Mouse (Mus musculus) left cerebral cortex, postnatal 36 days (tissue): ENCODE data around the gene Sar1a. TPM values are rescaled to one million over a fixed set of nuclear protein-coding genes. Genes with fewer than 3 reads are reported as not detected.

Experiments used
- DNase-seq, 2 experiments: peaks; one replicate each; pipeline ENCODE4 v3.0.0; 2021 to 2022; ENCODE audit warnings: low spot score in 2 of 2, mixed read lengths in 1 of 2
- intact Hi-C: fragments of 180-260 bp; cut with DNase I; formaldehyde crosslinking; loops from one replicate; pipeline ENCODE4 v1.15.1; 2025
- total RNA-seq, 2 experiments: library from RNA; stranded (reverse); gene quantifications; 2 replicates each; pipeline ENCODE4 v1.2.3; 2021

Gene Sar1a
- total RNA-seq, result 100 to 1,000 TPM; 122 to 128 TPM

DNA sequence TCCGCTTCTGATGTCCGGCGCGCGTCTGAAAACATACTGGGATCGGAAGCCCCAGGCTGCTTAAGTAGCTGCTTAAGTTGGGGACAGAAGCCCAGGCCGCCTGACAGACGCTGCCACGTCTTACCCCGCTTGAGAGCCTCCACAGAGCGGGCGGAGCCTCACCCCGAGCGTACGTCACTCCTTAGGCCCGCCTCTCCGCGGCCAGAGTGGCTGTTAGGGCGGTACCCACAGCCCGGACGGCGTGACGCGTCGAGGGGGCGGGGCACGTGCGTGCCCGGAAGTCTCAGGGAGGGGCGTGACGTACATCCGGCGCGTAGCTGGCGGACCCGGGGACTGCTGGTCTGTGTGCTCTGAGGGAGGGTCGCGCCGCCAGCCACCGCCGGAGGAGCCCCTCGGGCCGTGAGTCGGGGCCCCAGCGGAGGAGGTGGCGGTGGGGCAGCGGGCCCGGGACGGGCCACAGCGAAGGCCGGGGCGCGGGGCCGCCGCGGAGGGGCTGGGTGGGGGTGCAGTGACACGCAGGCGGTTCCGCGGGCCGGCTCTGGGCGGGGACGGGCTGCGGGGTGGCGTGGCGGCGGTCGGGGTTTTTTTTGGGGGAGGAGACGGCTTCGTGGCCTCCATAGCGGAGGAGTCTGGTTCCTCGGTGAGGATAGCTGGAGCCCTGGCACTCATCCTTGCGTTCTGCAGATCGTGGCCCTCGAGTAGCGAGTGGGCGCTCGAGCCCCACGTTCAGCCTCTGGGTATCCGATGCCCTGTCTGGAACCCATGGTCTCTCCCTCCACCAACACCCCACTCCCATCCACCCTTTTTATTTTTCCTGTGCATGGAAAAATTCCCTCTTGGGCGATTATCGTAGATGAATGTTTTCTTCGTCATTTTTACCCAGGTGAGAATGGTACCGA is at the start of gene Sar1a:
Sar1a (plus strand) TSS at position 285 of the 899 bp plus-strand sequence.
- intact Hi-C loops, result loop anchor here (1.0 kb wide), 1 partner anchor 15 kb away; the partner anchor contains the start of gene Tysnd1
- peak; percentile 99 for DNase-seq

DNA sequence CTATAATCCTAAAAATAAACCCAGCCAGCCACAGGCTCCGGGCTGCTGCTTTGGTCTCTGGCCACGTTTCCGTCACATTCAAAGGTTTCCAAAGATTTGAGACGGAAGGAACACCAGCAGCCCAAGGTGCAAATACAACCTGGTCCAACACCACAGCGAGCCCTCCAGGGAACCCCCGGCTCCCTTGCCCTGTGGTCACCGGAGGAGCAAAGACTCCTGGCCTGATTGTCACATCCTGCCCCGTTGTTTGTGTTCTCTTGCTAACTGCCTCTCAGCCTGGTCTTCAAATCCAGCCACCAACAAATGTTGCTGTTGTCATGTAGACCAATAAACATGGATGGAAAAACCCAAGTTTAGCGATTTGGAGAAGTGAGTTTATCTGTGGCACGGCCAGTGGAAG is 47.7 kb upstream of the Sar1a start:
- intact Hi-C loops, result no loop called here
- no peak for DNase-seq

DNA sequence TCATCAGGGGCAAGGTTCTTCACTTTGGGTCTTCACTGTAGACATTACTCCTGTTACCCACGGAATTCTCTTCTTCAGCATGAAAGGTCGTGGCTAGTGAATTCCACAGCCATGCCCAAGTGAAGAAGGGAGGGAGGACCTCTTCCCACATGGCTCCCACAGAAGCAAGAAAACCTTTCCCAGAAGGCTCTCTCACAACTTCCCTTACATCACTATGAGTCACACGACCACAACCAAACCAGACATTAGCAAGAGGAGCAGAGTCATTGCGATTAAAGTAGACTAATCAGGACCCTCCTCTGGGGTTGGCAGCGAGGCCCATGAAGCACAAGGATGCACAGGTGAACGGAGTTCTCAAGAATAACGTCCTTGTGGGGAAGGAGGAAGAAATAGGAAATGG is 43.0 kb upstream of the Sar1a start:
- no peak for DNase-seq
- intact Hi-C loops, result no loop called here

DNA sequence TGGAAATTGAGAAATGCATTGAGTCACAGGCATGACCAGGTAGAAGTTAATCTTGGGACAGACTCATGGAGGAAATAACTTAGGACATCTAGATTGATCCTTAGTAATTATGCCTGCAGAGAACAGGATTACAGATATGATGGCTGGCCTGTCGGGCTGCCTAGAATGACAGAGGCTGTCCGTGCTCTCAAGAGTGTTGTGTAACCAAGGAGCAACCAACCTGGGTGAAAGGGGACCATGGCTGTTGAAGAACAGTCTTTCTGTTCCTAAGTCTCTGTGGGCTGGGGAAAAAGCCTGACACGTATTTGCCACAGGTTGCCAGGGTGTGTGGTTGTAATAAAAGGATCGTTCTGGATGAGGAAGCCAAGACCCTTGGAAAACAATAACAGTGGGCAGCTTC is 39.7 kb upstream of the Sar1a start:
- intact Hi-C loops, result no loop called here
- DNase-seq, result no peak

DNA sequence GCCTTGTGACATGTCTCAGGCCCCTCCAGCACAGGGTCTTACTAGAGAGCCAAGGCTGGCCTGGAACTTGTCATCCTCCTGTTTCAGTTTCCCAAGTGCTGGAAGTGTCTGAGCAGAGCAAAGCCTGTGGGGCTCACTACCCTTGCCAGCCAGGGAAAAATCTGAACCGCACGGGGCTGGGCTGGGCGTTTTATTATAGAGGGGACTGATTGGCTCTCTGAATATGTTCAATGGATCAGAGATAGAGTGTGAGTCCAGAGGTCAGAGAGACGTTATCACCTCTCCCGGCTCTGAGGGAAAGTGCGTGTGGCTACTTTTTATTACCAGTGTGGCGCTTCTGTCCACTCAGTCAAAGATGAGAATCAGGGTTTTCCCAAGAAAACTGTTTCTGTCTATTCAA is 33.5 kb upstream of the Sar1a start:
- DNase-seq, result no peak
- intact Hi-C loops, result loop anchor here (5.0 kb wide), 1 partner anchor 169 kb away; the partner anchor contains the start of gene Lrrc20

DNA sequence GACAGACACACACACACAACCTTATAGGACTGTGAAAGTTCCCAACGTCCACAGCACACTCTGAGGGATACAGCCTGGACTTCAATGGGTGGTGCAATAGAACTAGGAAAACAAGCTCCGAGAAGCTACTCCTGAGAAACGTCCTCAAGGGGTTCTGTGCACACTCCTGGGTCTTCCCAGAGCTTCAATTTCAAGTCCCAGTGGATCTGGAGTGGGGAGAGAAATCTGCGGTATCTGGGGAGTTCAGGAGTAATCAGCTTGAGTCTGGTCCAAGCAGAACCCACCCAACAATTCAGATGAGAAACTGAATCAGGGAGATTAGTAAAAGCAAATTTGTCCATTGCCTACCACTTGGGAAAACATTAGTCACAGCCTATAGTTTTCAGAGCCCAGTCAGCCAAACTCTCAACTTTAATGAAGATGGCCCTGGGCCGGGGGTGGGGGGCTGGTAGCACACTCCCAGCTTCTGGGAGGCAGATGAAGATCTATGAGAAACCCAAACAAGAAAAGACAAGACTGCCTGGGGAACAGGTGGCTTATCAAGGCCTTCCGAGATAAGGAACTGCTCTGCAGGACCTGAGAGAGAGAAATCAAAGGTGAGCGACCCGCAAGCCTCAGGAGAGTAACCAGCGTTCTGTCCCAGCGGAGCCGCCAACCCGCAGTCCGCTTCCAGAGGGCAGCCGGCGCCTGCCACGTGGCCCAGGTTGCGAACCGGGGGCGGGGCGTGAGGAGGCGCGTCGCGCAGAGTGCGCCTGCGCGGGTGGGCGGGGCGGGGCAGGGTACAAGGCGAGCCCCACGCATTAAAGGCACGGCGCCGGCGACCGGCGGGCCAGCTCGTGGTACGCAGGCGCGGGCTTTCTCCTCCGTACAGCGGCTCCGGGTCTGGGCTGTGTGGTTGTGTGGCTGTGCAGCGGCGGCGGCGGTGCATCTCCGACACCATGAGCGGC is 32.0 kb upstream of the Sar1a start, which contains the start of gene Ppa1:
Ppa1 (plus strand) TSS at position 763 of the 947 bp plus-strand sequence.
- peak; percentile 85 to 86 for DNase-seq
- intact Hi-C loops, result loop anchor here (5.0 kb wide), 1 partner anchor 171 kb away; the partner anchor contains the start of gene Lrrc20

DNA sequence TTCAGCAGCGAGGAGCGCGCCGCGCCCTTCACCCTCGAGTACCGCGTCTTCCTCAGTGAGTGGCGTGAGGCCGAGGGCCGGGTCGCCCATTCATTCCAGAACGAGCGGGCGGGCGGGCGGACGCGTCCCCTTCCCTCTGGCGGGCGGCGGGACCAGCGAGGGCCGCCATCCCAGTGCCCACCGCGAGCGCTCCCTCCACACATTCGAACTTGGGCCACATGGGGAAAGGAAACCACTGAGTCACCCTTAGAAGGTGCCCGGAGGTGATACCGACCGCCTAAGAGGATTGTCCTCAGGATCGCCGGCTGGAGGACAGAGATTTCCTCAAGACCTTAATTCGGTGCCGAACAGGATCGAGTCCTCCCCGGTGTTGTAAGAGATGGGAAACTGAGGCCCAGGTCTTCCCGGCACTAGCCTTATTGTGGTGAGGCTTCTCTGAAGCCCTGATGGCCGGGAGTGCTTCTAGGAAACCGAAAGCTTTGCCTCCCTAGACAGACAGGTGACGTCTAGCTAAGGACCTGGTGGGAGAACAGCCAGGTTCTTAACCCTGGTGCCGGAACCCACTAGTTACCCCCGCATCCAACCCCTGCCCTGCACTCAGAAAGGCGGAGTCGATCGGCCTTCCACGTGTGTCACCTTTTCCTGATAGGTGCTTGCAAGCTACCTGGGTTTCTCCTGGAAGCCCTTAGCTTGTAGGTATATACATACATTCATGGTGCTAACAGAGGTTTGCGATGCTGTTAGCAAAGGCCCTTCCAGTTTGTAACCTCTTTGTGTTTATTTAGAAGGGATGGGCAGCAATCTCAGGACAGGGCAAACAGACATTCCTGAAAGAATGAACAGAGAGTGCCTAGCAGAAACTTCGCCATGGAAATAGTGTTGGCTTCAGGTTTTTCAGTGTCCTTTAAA is 31.1 kb upstream of the Sar1a start:
- intact Hi-C loops, result loop anchor here (5.0 kb wide), 1 partner anchor 172 kb away; the partner anchor contains the start of gene Lrrc20
- no peak for DNase-seq

DNA sequence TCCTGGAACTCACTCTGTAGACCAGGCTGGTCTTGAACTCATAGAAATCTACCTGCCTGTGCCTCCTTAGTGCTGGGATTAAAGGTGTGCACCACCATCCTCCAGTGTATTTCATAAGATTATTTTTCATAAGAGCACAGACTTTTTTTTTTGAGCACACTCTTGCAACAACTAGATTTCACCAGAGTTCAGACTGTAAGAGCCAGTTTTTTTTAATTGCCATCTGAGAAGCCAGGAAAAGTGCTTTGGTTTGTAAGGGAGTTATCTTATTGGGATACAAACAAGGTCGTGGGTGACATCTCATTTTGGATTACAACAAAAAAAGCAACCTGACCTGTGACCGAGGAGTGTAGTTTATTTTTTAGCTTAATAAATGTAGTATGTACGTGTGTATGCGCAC is 26.0 kb upstream of the Sar1a start:
- DNase-seq, result no peak

DNA sequence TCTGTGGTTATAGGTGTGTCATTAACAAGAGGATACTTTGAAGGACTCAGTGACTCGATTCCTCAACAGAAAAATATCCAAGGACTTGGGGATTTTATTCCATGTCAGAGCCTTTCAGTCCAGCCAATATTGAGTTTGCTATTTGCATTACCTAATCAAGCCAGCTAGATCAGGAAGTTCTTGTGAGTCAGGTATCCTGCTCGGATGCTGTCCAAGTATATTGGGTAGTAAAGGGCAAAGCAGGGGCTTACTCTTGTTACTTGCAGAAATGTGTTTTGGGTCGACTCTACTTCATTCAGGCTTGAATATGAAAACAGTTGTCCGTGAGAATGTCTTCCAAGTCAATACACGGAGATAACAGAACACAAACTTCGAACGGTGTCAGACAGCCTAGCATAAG is 25.4 kb upstream of the Sar1a start:
- DNase-seq, result no peak
- intact Hi-C loops, result no loop called here

More for the DNA sequence above, 26.0 kb upstream of the Sar1a start:
- intact Hi-C loops, result no loop called here

DNA sequence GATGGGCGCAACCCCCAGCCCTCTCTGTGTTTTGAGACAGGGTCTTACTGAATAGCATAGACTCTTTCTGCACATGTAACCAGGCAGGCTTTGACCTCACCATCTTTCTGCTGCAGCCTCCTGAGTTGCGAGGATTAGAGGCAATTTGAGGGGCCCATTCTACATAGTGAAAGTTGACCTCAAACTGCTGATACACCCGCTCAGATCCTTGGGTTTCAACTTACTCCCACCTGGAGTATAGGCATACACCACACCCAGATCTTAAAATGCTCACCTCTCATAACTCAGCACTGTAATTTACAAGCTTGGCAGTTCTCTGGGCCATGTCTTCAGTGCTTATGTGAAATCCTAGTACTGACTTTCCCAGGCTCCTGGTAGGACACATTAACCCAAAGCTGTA is 24.9 kb upstream of the Sar1a start:
- intact Hi-C loops, result no loop called here
- no peak for DNase-seq

DNA sequence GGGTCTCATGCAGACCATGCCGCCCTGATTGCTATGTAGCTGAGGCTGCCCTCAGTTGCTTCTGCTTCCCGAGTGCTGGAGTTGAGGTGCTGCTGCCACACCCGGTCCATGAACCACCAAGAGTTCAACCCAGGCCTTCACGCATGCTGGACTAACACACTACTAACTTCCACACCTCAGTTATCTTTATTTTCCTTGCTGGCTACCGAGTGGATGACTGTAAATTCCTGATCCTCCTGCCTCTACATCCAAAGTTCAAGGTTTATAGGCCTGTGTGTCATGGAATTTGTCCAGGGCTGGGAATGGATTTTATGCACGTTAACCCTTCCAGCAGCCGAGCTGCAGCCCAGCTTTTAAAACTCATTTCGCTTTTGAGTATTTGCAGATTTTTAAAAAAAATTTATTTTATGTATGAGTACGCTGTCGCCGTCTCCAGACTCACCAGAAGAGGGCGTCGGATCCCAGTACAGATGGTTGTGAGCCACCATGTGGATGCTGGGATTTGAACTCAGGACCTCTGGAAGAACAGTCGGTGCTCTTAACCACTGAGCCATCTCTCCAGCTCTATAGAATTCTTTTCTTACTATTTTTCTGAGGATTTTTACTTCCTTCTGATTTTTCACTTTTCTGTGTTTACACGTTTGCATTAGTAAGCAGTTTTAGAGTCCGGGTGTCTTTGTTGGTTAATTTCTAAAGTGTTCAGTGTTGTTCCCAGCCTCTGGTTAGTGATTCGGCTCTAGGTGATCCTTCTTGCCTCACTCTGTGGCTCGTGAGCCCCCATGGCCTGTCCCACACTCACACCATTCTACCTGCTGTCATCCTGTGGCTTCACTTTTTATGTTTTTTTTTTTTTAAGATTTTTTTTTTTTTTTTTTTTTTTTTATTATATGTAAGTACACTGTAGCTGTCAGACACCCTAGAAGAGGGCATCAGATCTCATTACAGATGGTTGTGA is 22.9 kb upstream of the Sar1a start:
- DNase-seq, result no peak
- intact Hi-C loops, result no loop called here

DNA sequence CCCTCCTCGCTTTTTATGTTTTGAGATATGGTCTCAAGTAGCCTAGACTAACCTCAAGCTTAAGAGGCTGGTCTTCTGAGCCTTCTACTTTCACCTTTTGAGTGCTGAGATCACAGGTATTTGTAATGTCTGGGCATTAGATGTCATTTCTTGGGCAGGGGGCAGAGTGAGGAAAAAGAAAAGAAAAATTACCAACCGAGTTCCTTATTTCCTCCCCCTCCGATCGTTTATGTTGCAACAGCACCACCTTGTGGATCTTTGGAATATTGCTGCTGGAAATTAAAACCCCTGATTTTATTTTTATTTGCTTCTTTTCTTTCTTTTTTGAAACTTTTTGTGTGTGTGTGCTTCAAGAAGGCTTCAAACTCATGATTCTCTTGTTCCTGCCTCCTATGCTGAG is 22.1 kb upstream of the Sar1a start:
- DNase-seq, result no peak
- intact Hi-C loops, result loop anchor here (1.0 to 2.0 kb wide), 2 partner anchors 56 to 165 kb away; no protein-coding TSS in a partner anchor

DNA sequence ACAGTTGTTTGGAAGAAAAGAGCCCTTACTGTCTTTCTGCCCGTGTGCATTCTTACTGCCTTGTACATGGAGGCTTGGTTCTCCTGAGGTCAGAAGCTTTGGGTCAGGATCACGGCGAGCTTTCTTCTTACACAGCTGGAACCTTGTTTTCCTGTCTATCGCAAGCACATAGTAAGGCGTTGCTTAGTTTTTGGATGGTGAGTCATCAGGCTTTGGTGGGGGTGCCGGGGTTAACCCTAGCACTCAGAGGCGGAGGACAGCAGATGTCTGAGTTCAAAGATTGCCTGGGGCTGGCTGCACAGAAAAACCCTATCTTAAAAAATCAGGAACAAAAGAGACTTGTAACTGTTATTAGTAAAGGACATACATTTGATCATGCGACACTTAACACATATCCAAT is 18.2 kb upstream of the Sar1a start:
- DNase-seq, result no peak
- intact Hi-C loops, result loop anchor here (5.0 to 10.0 kb wide), 2 partner anchors 315 to 457 kb away; no protein-coding TSS in a partner anchor

DNA sequence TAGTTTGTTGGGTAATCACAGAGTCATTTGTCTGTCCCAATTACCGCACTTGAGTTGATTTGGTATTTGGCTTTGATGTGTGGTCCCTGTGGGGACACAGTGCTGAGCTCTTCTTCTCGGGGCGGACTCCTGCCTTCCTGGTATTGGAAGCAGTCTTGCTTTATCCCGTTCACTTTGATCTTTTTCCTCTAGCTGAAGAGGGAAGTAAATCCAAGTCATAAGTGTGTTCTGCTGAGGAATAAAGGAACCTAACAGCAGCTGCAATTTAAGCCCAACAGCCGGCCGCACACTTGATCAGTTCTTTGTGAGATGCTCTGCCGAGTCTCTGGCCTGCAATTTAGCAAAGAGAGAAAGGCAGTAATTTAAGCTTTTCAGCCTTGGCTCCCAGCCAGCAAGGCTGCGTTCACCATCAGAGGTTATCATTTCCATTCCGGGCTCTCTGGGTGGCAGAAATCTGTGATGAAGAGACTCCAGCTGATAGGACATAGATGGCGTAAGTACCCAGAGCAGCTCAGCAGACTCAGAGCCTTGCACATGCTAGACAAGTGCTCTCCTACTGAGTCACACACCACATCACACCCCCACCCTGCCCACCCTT is 17.6 kb upstream of the Sar1a start:
- intact Hi-C loops, result loop anchor here (5.0 to 10.0 kb wide), 2 partner anchors 315 to 458 kb away; no protein-coding TSS in a partner anchor
- DNase-seq, result peak in 1 of 2 experiments; percentile 15

DNA sequence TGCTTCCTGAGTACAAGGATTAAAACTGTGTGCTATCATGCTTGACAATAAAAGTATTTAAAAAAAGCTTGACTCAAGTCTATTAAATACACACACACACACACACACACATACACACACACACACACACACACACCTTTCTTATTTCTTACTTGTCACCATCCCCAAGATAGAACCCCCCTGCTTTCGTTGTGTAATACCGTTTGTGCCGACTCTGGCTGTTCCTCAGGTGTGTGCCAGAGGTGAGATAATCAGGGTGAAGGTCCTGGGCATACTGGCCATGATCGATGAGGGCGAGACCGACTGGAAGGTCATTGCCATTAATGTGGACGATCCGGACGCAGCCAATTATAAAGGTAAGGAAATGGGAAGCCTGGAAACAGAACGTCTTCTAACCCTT is 15.0 kb upstream of the Sar1a start:
- intact Hi-C loops, result loop anchor here (10.0 kb wide), 1 partner anchor 460 kb away; no protein-coding TSS in a partner anchor
- DNase-seq, result no peak

DNA sequence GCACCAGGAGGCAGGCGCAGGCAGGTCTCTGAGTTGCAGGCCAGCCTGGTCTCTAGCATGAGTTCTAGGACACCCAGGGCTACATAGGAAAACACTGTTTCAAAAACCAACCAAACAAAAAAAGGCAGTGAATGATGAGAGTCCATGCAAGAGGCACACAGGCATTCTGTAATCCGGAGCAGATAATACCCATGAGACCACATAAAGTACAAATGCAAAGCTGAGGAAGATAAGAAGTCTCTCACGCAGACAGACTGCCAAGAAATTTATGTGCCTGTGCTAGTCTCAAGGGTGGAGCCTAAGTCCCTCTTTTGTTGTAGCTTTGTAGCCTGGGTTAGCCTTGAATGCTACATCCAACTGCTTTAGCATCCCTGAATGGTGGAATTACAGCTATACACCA is 14.4 kb upstream of the Sar1a start:
- intact Hi-C loops, result loop anchor here (10.0 kb wide), 1 partner anchor 461 kb away; no protein-coding TSS in a partner anchor
- no peak for DNase-seq

DNA sequence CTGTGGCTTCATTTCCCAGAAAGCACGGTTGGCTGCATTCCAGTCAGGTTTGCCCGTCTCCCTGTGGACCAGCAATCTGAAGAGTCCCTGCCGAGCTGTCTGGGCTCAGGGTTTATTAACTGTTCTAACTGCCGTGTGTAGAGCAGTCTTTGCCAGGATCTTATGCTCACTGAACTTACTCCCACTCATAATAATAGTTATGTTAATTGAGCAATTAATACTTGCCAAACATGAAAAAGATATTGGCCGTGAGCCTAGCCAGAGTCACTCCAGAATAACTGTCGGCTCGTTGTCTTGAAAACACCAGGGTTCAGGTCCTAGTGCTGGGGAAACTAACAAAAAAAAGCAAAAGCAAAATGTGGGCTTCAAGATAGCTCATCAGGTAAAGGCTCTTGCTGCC is 10.8 kb upstream of the Sar1a start:
- DNase-seq, result no peak
- intact Hi-C loops, result loop anchor here (10.0 kb wide), 1 partner anchor 464 kb away; no protein-coding TSS in a partner anchor
